Mouse (Mus musculus) hindbrain, embryonic 16.5 days (tissue): ENCODE data around the gene Rfx7. TPM values are rescaled to one million over a fixed set of nuclear protein-coding genes. Genes with fewer than 3 reads are reported as not detected.
"Not testable (repeated sequence)": the region's sequence is repeated elsewhere in the genome, so short reads cannot be mapped to it uniquely, and the experiment has no call there.

Experiments used
- ATAC-seq: fragments of 200-750 bp; cut with Nextera tagmentation; 2 replicates; pipeline ENCODE4 v1.8.0; 2017; ENCODE audit warnings: moderate TSS enrichment, moderate library complexity
- H3K27ac ChIP-seq: fragments of 300-500 bp; sonication (generic); 2 replicates; pipeline ENCODE4 v1.5.1; 2014; ENCODE audit warnings: low read depth, mild to moderate bottlenecking, control low read depth, low read length, moderate library complexity
- H3K27me3 ChIP-seq: fragments of 300-500 bp; sonication (generic); replicated peaks from 2 replicates; pipeline ENCODE4 v1.6.1; 2014; ENCODE audit warnings: low read length; ENCODE audit not compliant: control insufficient read depth, insufficient read depth
- H3K36me3 ChIP-seq: fragments of 300-500 bp; sonication (generic); 2 replicates; pipeline ENCODE4 v1.6.1; 2014; ENCODE audit warnings: mild to moderate bottlenecking, low read length, moderate library complexity, mixed read lengths; ENCODE audit not compliant: control insufficient read depth, insufficient read depth
- H3K4me1 ChIP-seq: fragments of 300-500 bp; sonication (generic); 2 replicates; pipeline ENCODE4 v1.6.1; 2014; ENCODE audit warnings: low read depth, low read length; ENCODE audit not compliant: control insufficient read depth, insufficient read depth
- H3K4me2 ChIP-seq: fragments of 300-500 bp; sonication (generic); 2 replicates; pipeline ENCODE4 v1.6.1; 2014; ENCODE audit warnings: mild to moderate bottlenecking, low read length, control low read depth, moderate library complexity
- H3K4me3 ChIP-seq: fragments of 300-500 bp; sonication (generic); 2 replicates; pipeline ENCODE4 v1.5.1; 2014; ENCODE audit warnings: mild to moderate bottlenecking, low read length, control low read depth, moderate library complexity
- H3K9ac ChIP-seq: fragments of 300-500 bp; sonication (generic); 2 replicates; pipeline ENCODE4 v1.6.1; 2014; ENCODE audit warnings: low read depth, mild to moderate bottlenecking, control low read depth, low read length, moderate library complexity
- H3K9me3 ChIP-seq: fragments of 300-500 bp; sonication (generic); 2 replicates; pipeline ENCODE4 v1.6.1; 2014; ENCODE audit warnings: mild to moderate bottlenecking, low read length, moderate library complexity; ENCODE audit not compliant: control insufficient read depth
- WGBS: fragments of 180-500 bp; shearing (Covaris S2); extraction: QIAGEN DNeasy Blood & Tissue Kit; methylation state at CpG from one replicate; pipeline ENCODE4 v1.1.7; 2014; 5-methylcytosine and 5-hydroxymethylcytosine counted together
- microRNA-seq: library from miRNA; unstranded; fragments of <30 nt; microRNA quantifications from one replicate; pipeline ENCODE4, GENCODE M21; 2017
- polyA plus RNA-seq: library from polyadenylated mRNA; unstranded; fragments of >200 nt; fragmentation: Nextera tagmentation; extraction: Ambion mirVana; gene quantifications from 2 replicates; pipeline ENCODE4 v1.2.1, GENCODE M21; 2015

The Rfx7 gene
- polyA plus RNA-seq, 1 experiment from 2014 or later = 12.5 TPM

- peak overlapping the region; percentile 76 for H3K4me2 ChIP-seq
- H3K36me3 ChIP-seq = peaks cover 6% of the 10 kb centered on the region
- no peak for ATAC-seq
- H3K27me3 ChIP-seq = no peaks in the 10 kb centered on the region
- H3K4me3 ChIP-seq = peak overlapping the region; percentile 98
- WGBS = 14% methylated on average over 12 of the region's 12 CpGs
- H3K9me3 ChIP-seq = no peaks in the 10 kb centered on the region
- H3K9ac ChIP-seq = peak overlapping the region; percentile 99
- peak overlapping the region; percentile 16 for H3K27ac ChIP-seq
- peaks cover 30% of the 10 kb centered on the region for H3K4me1 ChIP-seq
Observed at GRCm38 (mm10) chr9:72664409-72665351, 132.6 kb downstream of the Rfx7 start.

- Histone ChIP-seq H3K27me3 (no peaks in the 10 kb centered on the region), H3K27ac (peak overlapping the region; percentile 3), H3K4me3 (peak overlapping the region; percentile 98), H3K4me2 (peak overlapping the region; percentile 76), H3K9me3 (no peaks in the 10 kb centered on the region), H3K4me1 (peaks cover 33% of the 10 kb centered on the region), H3K9ac (no peak overlapping the region), H3K36me3 (peaks cover 10% of the 10 kb centered on the region)
- WGBS = 34% methylated on average over 7 of the region's 7 CpGs
- no peak for ATAC-seq
Observed at GRCm38 (mm10) chr9:72665517-72665916, 133.5 kb downstream of the Rfx7 start.

DNA sequence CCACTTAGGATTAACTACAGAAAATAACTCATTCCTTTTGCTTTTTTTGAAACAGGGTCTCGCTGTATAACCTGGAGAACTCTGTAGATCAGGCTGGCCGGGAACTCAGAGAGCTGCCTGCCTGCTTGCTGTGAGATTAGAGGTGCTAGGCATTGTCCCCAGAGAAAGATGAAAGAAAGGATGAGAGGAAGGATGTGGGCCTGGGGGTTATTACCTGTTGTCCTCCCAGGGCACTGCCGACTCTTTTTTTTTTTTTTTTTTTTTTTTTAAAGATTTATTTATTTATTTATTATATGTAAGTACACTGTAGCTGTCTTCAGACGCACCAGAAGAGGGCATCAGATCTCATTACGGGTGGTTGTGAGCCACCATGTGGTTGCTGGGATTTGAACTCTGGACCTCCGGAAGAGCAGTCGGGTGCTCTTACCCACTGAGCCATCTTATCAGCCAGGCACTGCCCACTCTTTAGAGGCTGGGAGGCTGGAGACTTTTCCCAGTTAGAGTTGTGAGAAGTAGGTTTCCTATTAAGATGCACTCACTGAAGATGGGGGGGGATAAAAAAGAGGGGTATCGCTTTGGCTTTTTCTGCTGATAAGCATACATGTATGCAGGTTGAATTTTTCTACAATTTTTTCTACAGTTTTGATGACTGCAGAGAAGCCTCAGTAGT lies 134.4 kb downstream of the Rfx7 start:
- H3K9me3 ChIP-seq, H3K4me2 ChIP-seq, H3K9ac ChIP-seq, ATAC-seq, H3K27me3 ChIP-seq, H3K4me3 ChIP-seq, H3K27ac ChIP-seq: not testable (repeated sequence)
- 83% methylated on average over 6 of the region's 8 CpGs for WGBS
- Histone ChIP-seq H3K4me1 (peaks cover 30% of the 10 kb centered on the region), H3K36me3 (peaks cover 11% of the 10 kb centered on the region)

- Histone ChIP-seq H3K4me2 (no peak overlapping the region), H3K9ac (no peak overlapping the region), H3K9me3 (no peaks in the 10 kb centered on the region), H3K4me1 (peaks cover 30% of the 10 kb centered on the region), H3K36me3 (peaks cover 13% of the 10 kb centered on the region), H3K27me3 (no peaks in the 10 kb centered on the region), H3K27ac (no peak overlapping the region), H3K4me3 (no peak overlapping the region)
- no peak for ATAC-seq
- WGBS = 89% methylated on average over 3 of the region's 3 CpGs
Observed at GRCm38 (mm10) chr9:72667126-72667525, 135.1 kb downstream of the Rfx7 start.

- 82% methylated on average over 7 of the region's 7 CpGs for WGBS
- Histone ChIP-seq H3K4me3 (no peak overlapping the region), H3K4me1 (peaks cover 22% of the 10 kb centered on the region), H3K9me3 (no peaks in the 10 kb centered on the region), H3K27me3 (no peaks in the 10 kb centered on the region), H3K4me2 (no peak overlapping the region), H3K27ac (no peak overlapping the region), H3K36me3 (peaks cover 20% of the 10 kb centered on the region), H3K9ac (no peak overlapping the region)
- ATAC-seq = no peak
Observed at GRCm38 (mm10) chr9:72669383-72669782, 137.3 kb downstream of the Rfx7 start.

GRCm38 (mm10) chr9:72672361-72672760 lies 140.3 kb downstream of the Rfx7 start:
- H3K4me1 ChIP-seq = peaks cover 3% of the 10 kb centered on the region; the same call in 1 of the 2 replicates
- no peak overlapping the region for H3K4me2 ChIP-seq
- H3K4me3 ChIP-seq = no peak overlapping the region
- peaks cover 28% of the 10 kb centered on the region for H3K36me3 ChIP-seq
- 24% methylated on average over 2 of the region's 2 CpGs for WGBS
- no peak overlapping the region for H3K27ac ChIP-seq
- ATAC-seq = no peak
- no peak overlapping the region for H3K9ac ChIP-seq
- H3K9me3 ChIP-seq = no peaks in the 10 kb centered on the region
- no peaks in the 10 kb centered on the region for H3K27me3 ChIP-seq

Small RNA genes within 50 kb of the gene (microRNA-seq; reads per million reads assigned to microRNA genes)
- gene Gm28010 = not detected

Other genes with a start within 250 kb of the Rfx7 start
- 8.6 and 9.2 TPM in 2 replicates for gene Mns1, start 94.2 kb upstream of the Rfx7 start, polyA plus RNA-seq
- gene Tex9, start 40.0 kb upstream of the Rfx7 start, polyA plus RNA-seq = 32.0 and 34.6 TPM in 2 replicates
- 377 and 405 TPM in 2 replicates for gene Nedd4, start 130.1 kb downstream of the Rfx7 start, polyA plus RNA-seq